Mouse (Mus musculus): ENCODE results near the gene Ces3a. TPM values are rescaled to one million over a fixed set of nuclear protein-coding genes. Genes with fewer than 3 reads are reported as not detected.

Ces3a gene
- total and polyA plus RNA-seq, 3 experiments, result not detected

DNA sequence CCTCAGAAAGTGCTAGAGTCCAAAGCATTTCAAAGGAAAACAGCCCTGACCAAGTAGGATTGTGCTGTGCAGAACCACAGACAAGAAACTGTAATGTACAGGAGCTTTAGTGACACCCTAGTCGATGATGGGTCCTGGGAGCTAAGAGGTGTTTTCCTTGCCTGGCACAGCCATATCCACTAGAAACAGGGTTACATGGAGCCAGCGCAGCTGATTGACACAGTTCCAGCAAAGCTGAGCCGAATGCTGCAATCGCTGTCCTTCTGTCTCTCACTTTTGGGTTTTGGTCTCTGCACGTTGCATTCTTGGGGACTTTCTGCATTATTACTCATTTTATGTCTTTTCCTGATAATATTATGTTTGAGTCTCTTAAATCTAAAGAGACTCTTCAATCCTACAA is 30.2 kb downstream of the Ces3a start:
- H3K9ac ChIP-seq (ENCODE audit: control insufficient read depth, low read depth, low read length, poor library complexity, severe bottlenecking), result no peak overlapping the region
- no peaks in the 10 kb centered on the region for H3K36me3 ChIP-seq (ENCODE audit: control insufficient read depth in 1 of 2, insufficient read depth in 2 of 2, low read length in 2 of 2)
- H3K27ac ChIP-seq (ENCODE audit: control insufficient read depth, low read depth, low read length), result no peak overlapping the region
- no peaks in the 10 kb centered on the region for H3K4me1 ChIP-seq (ENCODE audit: control insufficient read depth in 1 of 2, insufficient read depth in 2 of 2, low read length in 2 of 2)
- no peaks in the 10 kb centered on the region for H3K9me3 ChIP-seq (replicated peaks; ENCODE audit: insufficient read depth, low read length)
- no peak for DNase-seq (ENCODE audit: low read depth, low spot score)
- no peak overlapping the region for H3K4me3 ChIP-seq (ENCODE audit: control insufficient read depth in 1 of 2, insufficient read depth in 1 of 2, low read depth in 2 of 2, low read length in 2 of 2)
- H3K27me3 ChIP-seq (ENCODE audit: control insufficient read depth in 1 of 2, insufficient read depth in 2 of 2, low read length in 2 of 2), result peaks cover 4 to 8% of the 10 kb centered on the region in 2 experiments; a peak in 2 of 4 replicates
- no peaks in the 10 kb centered on the region for H3K79me2 ChIP-seq (ENCODE audit: control insufficient read depth, insufficient read depth, low read length, poor library complexity)
- no peak for TF ChIP-seq POLR2A (IDR thresholded peaks at IDR 0.05; ENCODE audit: control insufficient read depth in 1 of 2, insufficient read depth in 1 of 2, low read depth in 1 of 2, low read length in 2 of 2, poor library complexity in 1 of 2)
- no peak for TF ChIP-seq RCOR1 (IDR thresholded peaks at IDR 0.05; ENCODE audit: low read depth, low read length)
- TF ChIP-seq EP300 (IDR thresholded peaks at IDR 0.05; ENCODE audit: low read depth in 1 of 2, low read length in 2 of 2), result no peak
- no peak for TF ChIP-seq MYC (IDR thresholded peaks at IDR 0.05; ENCODE audit: low read depth, low read length)
- TF ChIP-seq MAFK (IDR thresholded peaks at IDR 0.05; ENCODE audit: borderline replicate concordance, low read depth, low read length), result no peak
- TF ChIP-seq MAZ (IDR thresholded peaks at IDR 0.05; ENCODE audit: low read depth, low read length), result no peak
- TF ChIP-seq USF1 (IDR thresholded peaks at IDR 0.05; ENCODE audit: low read depth, low read length), result no peak
- TF ChIP-seq CHD1 (IDR thresholded peaks at IDR 0.05; ENCODE audit: low read depth, low read length), result no peak
- no peak for TF ChIP-seq NELFE (IDR thresholded peaks at IDR 0.05; ENCODE audit: low read depth, low read length)

- no peak for TF ChIP-seq GATA1 (IDR thresholded peaks at IDR 0.05; ENCODE audit: low read depth, low read length)
- no peak for TF ChIP-seq ZMIZ1 (IDR thresholded peaks at IDR 0.05; ENCODE audit: low read depth, low read length)
- TF ChIP-seq POLR2AphosphoS5 (IDR thresholded peaks at IDR 0.05; ENCODE audit: borderline replicate concordance, low read depth, low read length), result no peak
- TF ChIP-seq TCF12 (IDR thresholded peaks at IDR 0.05; ENCODE audit: low read depth, low read length), result no peak
- no peak for TF ChIP-seq BHLHE40 (IDR thresholded peaks at IDR 0.05; ENCODE audit: borderline replicate concordance, low read depth, low read length)
- TF ChIP-seq MYB (IDR thresholded peaks at IDR 0.05; ENCODE audit: low read depth, low read length), result no peak
- no peak for TF ChIP-seq ZNF384 (IDR thresholded peaks at IDR 0.05; ENCODE audit: low read depth, low read length)
- TF ChIP-seq GABPA (IDR thresholded peaks at IDR 0.05; ENCODE audit: low read depth, low read length), result no peak
- H3K4me3 ChIP-seq (ENCODE audit: control insufficient read depth in 1 of 2, insufficient read depth in 1 of 2, low read depth in 2 of 2, low read length in 2 of 2), result no peak overlapping the region
- peaks cover 5 to 11% of the 10 kb centered on the region in 2 experiments; a peak in 2 of 4 replicates for H3K27me3 ChIP-seq (ENCODE audit: control insufficient read depth in 1 of 2, insufficient read depth in 2 of 2, low read length in 2 of 2)
- H3K4me1 ChIP-seq (ENCODE audit: control insufficient read depth in 1 of 2, insufficient read depth in 2 of 2, low read length in 2 of 2), result no peaks in the 10 kb centered on the region
- H3K36me3 ChIP-seq (ENCODE audit: control insufficient read depth in 1 of 2, insufficient read depth in 2 of 2, low read length in 2 of 2), result no peaks in the 10 kb centered on the region
- H3K79me2 ChIP-seq (ENCODE audit: control insufficient read depth, insufficient read depth, low read length, poor library complexity), result no peaks in the 10 kb centered on the region
- no peak for DNase-seq (ENCODE audit: low read depth, low spot score)
- H3K9me3 ChIP-seq (replicated peaks; ENCODE audit: insufficient read depth, low read length), result no peaks in the 10 kb centered on the region
- H3K9ac ChIP-seq (ENCODE audit: control insufficient read depth, low read depth, low read length, poor library complexity, severe bottlenecking), result no peak overlapping the region
- no peak overlapping the region for H3K27ac ChIP-seq (ENCODE audit: control insufficient read depth, low read depth, low read length)
These were observed 32.5 kb downstream of the Ces3a start for GRCm38 (mm10) chr8:105080814-105081336.
